Mouse (Mus musculus) G1E (cell line): Measurements from ENCODE around the gene Foxb2. TPM values are rescaled to one million over a fixed set of nuclear protein-coding genes. Genes with fewer than 3 reads are reported as not detected.

Source experiments
- ATAC-seq: 2 replicates; pipeline ENCODE4 v1.8.0; 2016; ENCODE audit warnings: mild to moderate bottlenecking; ENCODE audit not compliant: insufficient number of reproducible peaks, poor library complexity, low FRiP score, severe bottlenecking; ENCODE audit errors: extremely low read depth
- DNase-seq: peaks from one replicate; pipeline ENCODE4 v3.0.0; 2012; ENCODE audit warnings: low spot score
- H3K27me3 ChIP-seq: 2 replicates; pipeline ENCODE4 v1.6.1; 2012; ENCODE audit warnings: mild to moderate bottlenecking, low read length, inconsistent platforms; ENCODE audit not compliant: insufficient read depth
- H3K36me3 ChIP-seq: replicated peaks from 2 replicates; pipeline ENCODE3; 2012; ENCODE audit warnings: mild to moderate bottlenecking, inconsistent platforms
- H3K4me1 ChIP-seq: 2 replicates; pipeline ENCODE4 v1.6.1; 2012; ENCODE audit warnings: low read depth, low read length, inconsistent platforms, mixed read lengths; ENCODE audit not compliant: insufficient read depth
- H3K4me3 ChIP-seq: 2 replicates; pipeline ENCODE4 v1.5.1; 2012; ENCODE audit warnings: low read depth, mild to moderate bottlenecking, inconsistent platforms, low read length, moderate library complexity, mixed read lengths
- H3K9me3 ChIP-seq: replicated peaks from 2 replicates; pipeline ENCODE4 v1.6.1; 2012; ENCODE audit warnings: inconsistent platforms
- CTCF ChIP-seq: IDR thresholded peaks from 2 replicates; pipeline ENCODE4 v1.5.1; 2012; ENCODE audit warnings: low read depth, low read length, inconsistent platforms, mixed read lengths
- GATA1 ChIP-seq: IDR thresholded peaks from 2 replicates; pipeline ENCODE4 v1.6.1; 2012; ENCODE audit warnings: borderline replicate concordance, low read length, inconsistent platforms, mixed read lengths
- GATA2 ChIP-seq: IDR thresholded peaks from 2 replicates; pipeline ENCODE4 v1.6.1; 2012; ENCODE audit warnings: low read depth, low read length, inconsistent platforms, borderline replicate concordance
- POLR2AphosphoS5 ChIP-seq: IDR thresholded peaks from 2 replicates; pipeline ENCODE4 v1.6.1; 2012; ENCODE audit warnings: low read depth, low read length, inconsistent platforms; ENCODE audit not compliant: insufficient replicate concordance
- TAL1 ChIP-seq: conservative IDR thresholded peaks from 2 replicates; pipeline ENCODE4 v1.6.1; 2012; ENCODE audit warnings: low read depth, low read length, inconsistent platforms, mixed read lengths
- polyA plus RNA-seq: library from polyadenylated mRNA; stranded (reverse); fragments of >175 nt; gene quantifications from 2 replicates; pipeline ENCODE4 v1.2.3, GENCODE M21; 2012
- total RNA-seq, 2 experiments: library from RNA; stranded (forward) in 1 of 2; stranded (reverse) in 1 of 2; fragments of 200-1000 nt in 1 of 2; fragments of >200 nt in 1 of 2; fragmentation: Nextera tagmentation in 1 of 2; gene quantifications; 2 replicates each; pipeline ENCODE4 v1.2.3; 2014 to 2017

The Foxb2 gene
- not detected in 2 replicates for total RNA-seq (2014; fragmentation: Nextera tagmentation)
- 0.11 TPM in 1 of 2 replicates, not detected in the other for total RNA-seq (2017)
- not detected in 2 replicates for polyA plus RNA-seq

- H3K36me3 ChIP-seq, result no peaks in the 10 kb centered on the region
- H3K27me3 ChIP-seq, result peaks cover 80% of the 10 kb centered on the region
- peak within 1 kb of the TSS; percentile 16; the same call in 1 of the 2 replicates for H3K4me3 ChIP-seq
- H3K4me1 ChIP-seq, result no peaks in the 10 kb centered on the region
- 0 out of 2 replicates have a peak, but pooled peaks cover 5% of the 10 kb centered on the region for H3K9me3 ChIP-seq
- ATAC-seq (no peak), DNase-seq (no peak)
- TF ChIP-seq TAL1 (no peak), CTCF (no peak), POLR2AphosphoS5 (no peak), GATA2 (no peak), GATA1 (no peak)
These were observed at the start of gene Foxb2 for GRCm38 (mm10) chr19:16873221-16873861. Gene Foxb2, minus strand, starts transcription at chr19:16873805.

GRCm38 (mm10) chr19:16911507-16911906 lies 37.9 kb upstream of the Foxb2 start:
- Histone ChIP-seq H3K9me3 (no peaks in the 10 kb centered on the region), H3K4me3 (no peak overlapping the region), H3K36me3 (no peaks in the 10 kb centered on the region), H3K4me1 (no peaks in the 10 kb centered on the region), H3K27me3 (no peaks in the 10 kb centered on the region)
- no peak for DNase-seq
- ATAC-seq, result no peak
- TF ChIP-seq GATA2, result no peak
- TF ChIP-seq GATA1, result no peak
- TF ChIP-seq POLR2AphosphoS5, result no peak

GRCm38 (mm10) chr19:16903106-16903505 lies 29.5 kb upstream of the Foxb2 start:
- Histone ChIP-seq H3K36me3 (no peaks in the 10 kb centered on the region), H3K4me3 (no peak overlapping the region), H3K4me1 (no peaks in the 10 kb centered on the region), H3K9me3 (no peaks in the 10 kb centered on the region), H3K27me3 (no peaks in the 10 kb centered on the region)
- DNase-seq, result no peak
- no peak for ATAC-seq
- TF ChIP-seq TAL1 (no peak), POLR2AphosphoS5 (no peak), GATA2 (no peak), CTCF (no peak), GATA1 (no peak)

- DNase-seq, result no peak
- no peak for TF ChIP-seq GATA1
- no peak for TF ChIP-seq TAL1
- no peak for TF ChIP-seq POLR2AphosphoS5
- no peak for TF ChIP-seq GATA2
- no peak for TF ChIP-seq CTCF
- H3K9me3 ChIP-seq, result no peaks in the 10 kb centered on the region
- H3K4me3 ChIP-seq, result no peak overlapping the region
- H3K27me3 ChIP-seq, result no peaks in the 10 kb centered on the region
- ATAC-seq, result no peak
- H3K36me3 ChIP-seq, result no peaks in the 10 kb centered on the region
- H3K4me1 ChIP-seq, result no peaks in the 10 kb centered on the region
These were observed 26.1 kb upstream of the Foxb2 start for GRCm38 (mm10) chr19:16899716-16900115.

GRCm38 (mm10) chr19:16898576-16898975 lies 25.0 kb upstream of the Foxb2 start:
- no peaks in the 10 kb centered on the region for H3K4me1 ChIP-seq
- no peak for ATAC-seq
- TF ChIP-seq CTCF (no peak), TAL1 (no peak), GATA1 (no peak), GATA2 (no peak), POLR2AphosphoS5 (no peak)
- H3K27me3 ChIP-seq, result no peaks in the 10 kb centered on the region
- no peaks in the 10 kb centered on the region for H3K36me3 ChIP-seq
- no peak overlapping the region for H3K4me3 ChIP-seq
- H3K9me3 ChIP-seq, result no peaks in the 10 kb centered on the region
- DNase-seq, result no peak

- Histone ChIP-seq H3K9me3 (0 out of 2 replicates have a peak, but pooled peaks cover 5% of the 10 kb centered on the region), H3K4me3 (no peak overlapping the region), H3K27me3 (peaks cover 55% of the 10 kb centered on the region), H3K36me3 (no peaks in the 10 kb centered on the region), H3K4me1 (no peaks in the 10 kb centered on the region)
- no peak for DNase-seq
- ATAC-seq, result no peak
- TF ChIP-seq CTCF (no peak), POLR2AphosphoS5 (no peak), GATA2 (no peak), TAL1 (no peak)
These were observed 2.8 kb upstream of the Foxb2 start for GRCm38 (mm10) chr19:16876458-16876770.
